Mouse (Mus musculus) heart, embryonic 14.5 days (tissue): ENCODE data around the gene Hrg. TPM values are rescaled to one million over a fixed set of nuclear protein-coding genes. Genes with fewer than 3 reads are reported as not detected.

ENCODE experiments used
- ATAC-seq: fragments of 200-750 bp; cut with Nextera tagmentation; 2 replicates; pipeline ENCODE4 v1.8.0; 2017; ENCODE audit warnings: low read depth, moderate TSS enrichment; ENCODE audit not compliant: insufficient number of reproducible peaks, insufficient read depth, low FRiP score
- H3K27ac ChIP-seq, 2 experiments: fragments of 200-500 bp in 1 of 2; fragments of 300-500 bp in 1 of 2; sonication (generic) in 1 of 2; replicated peaks in 1 of 2; 2 replicates each; pipeline ENCODE4 v1.5.1; 2012 to 2014; ENCODE audit warnings: low read depth in 2 of 2, low read length in 2 of 2, control low read depth in 1 of 2, mild to moderate bottlenecking in 1 of 2, mixed read lengths in 1 of 2; ENCODE audit not compliant: control insufficient read depth in 1 of 2, insufficient read depth in 1 of 2
- H3K27me3 ChIP-seq: fragments of 300-500 bp; sonication (generic); 2 replicates; pipeline ENCODE4 v1.6.1; 2014; ENCODE audit warnings: mild to moderate bottlenecking, low read length, control low read depth; ENCODE audit not compliant: control insufficient read depth, insufficient read depth
- H3K36me3 ChIP-seq: fragments of 300-500 bp; sonication (generic); 2 replicates; pipeline ENCODE4 v1.6.1; 2014; ENCODE audit warnings: mild to moderate bottlenecking, control low read depth, low read length, mixed read lengths; ENCODE audit not compliant: control insufficient read depth, insufficient read depth
- H3K4me1 ChIP-seq, 2 experiments: fragments of 200-500 bp in 1 of 2; fragments of 300-500 bp in 1 of 2; sonication (generic) in 1 of 2; 2 replicates each; pipeline ENCODE4 v1.6.1; 2012 to 2014; ENCODE audit warnings: low read length in 2 of 2, control low read depth in 1 of 2, mixed read lengths in 1 of 2; ENCODE audit not compliant: control insufficient read depth in 2 of 2, insufficient read depth in 2 of 2
- H3K4me2 ChIP-seq: fragments of 300-500 bp; sonication (generic); 2 replicates; pipeline ENCODE4 v1.6.1; 2014; ENCODE audit warnings: mild to moderate bottlenecking, low read length
- H3K4me3 ChIP-seq, 2 experiments: fragments of 200-500 bp in 1 of 2; fragments of 300-500 bp in 1 of 2; sonication (generic) in 1 of 2; 2 replicates each; pipeline ENCODE4 v1.5.1; 2012 to 2014; ENCODE audit warnings: low read length in 2 of 2, mild to moderate bottlenecking in 2 of 2, control low read depth in 1 of 2, low read depth in 1 of 2, moderate library complexity in 1 of 2; ENCODE audit not compliant: control insufficient read depth in 1 of 2, insufficient read depth in 1 of 2
- H3K9ac ChIP-seq: fragments of 300-500 bp; sonication (generic); 2 replicates; pipeline ENCODE4 v1.6.1; 2014; ENCODE audit warnings: mild to moderate bottlenecking, low read length
- H3K9me3 ChIP-seq: fragments of 300-500 bp; sonication (generic); 2 replicates; pipeline ENCODE4 v1.6.1; 2016; ENCODE audit warnings: low read length, control low read depth; ENCODE audit not compliant: control insufficient read depth
- WGBS: fragments of 180-500 bp; shearing (Covaris S2); extraction: QIAGEN DNeasy Blood & Tissue Kit; methylation state at CpG from one replicate; pipeline ENCODE4 v1.1.7; 2014; 5-methylcytosine and 5-hydroxymethylcytosine counted together
- polyA plus RNA-seq: library from polyadenylated mRNA; unstranded; fragments of >200 nt; fragmentation: Nextera tagmentation; extraction: Ambion mirVana; gene quantifications from 2 replicates; pipeline ENCODE4 v1.2.1, GENCODE M21; 2014

The Hrg gene
- not detected in 2 replicates for polyA plus RNA-seq

GRCm38 (mm10) chr16:22950840-22951395, at the start of gene Hrg:
Gene Hrg, plus strand, starts transcription at chr16:22951072.
- 92% methylated on average over 6 of the region's 6 CpGs for WGBS
- Histone ChIP-seq H3K36me3 (no peaks in the 10 kb centered on the region), H3K4me1 (no peaks in the 10 kb centered on the region)

GRCm38 (mm10) chr16:22901326-22901725, 49.5 kb upstream of the Hrg start:
- no peak overlapping the region for H3K4me3 ChIP-seq
- H3K9me3 ChIP-seq, result no peaks in the 10 kb centered on the region
- H3K4me2 ChIP-seq, result no peak overlapping the region
- H3K4me1 ChIP-seq, result no peaks in the 10 kb centered on the region
- no peaks in the 10 kb centered on the region for H3K36me3 ChIP-seq
- no peak for ATAC-seq
- no peak overlapping the region for H3K9ac ChIP-seq
- WGBS, result 75% methylated on average over 3 of the region's 3 CpGs
- no peaks in the 10 kb centered on the region for H3K27me3 ChIP-seq
- no peak overlapping the region for H3K27ac ChIP-seq

More at GRCm38 (mm10) chr16:22950840-22951395, at the start of gene Hrg:
- Histone ChIP-seq H3K4me2 (no peak within 1 kb of the TSS), H3K27me3 (no peaks in the 10 kb centered on the region), H3K9ac (no peak within 1 kb of the TSS), H3K9me3 (no peaks in the 10 kb centered on the region), H3K4me3 (no peak within 1 kb of the TSS), H3K27ac (no peak within 1 kb of the TSS)
- ATAC-seq, result no peak

- no peak for ATAC-seq
- no peak overlapping the region for H3K9ac ChIP-seq
- H3K9me3 ChIP-seq, result no peaks in the 10 kb centered on the region
- no peak overlapping the region for H3K4me2 ChIP-seq
- H3K36me3 ChIP-seq, result no peaks in the 10 kb centered on the region
- H3K27ac ChIP-seq, result no peak overlapping the region
- no peaks in the 10 kb centered on the region for H3K27me3 ChIP-seq
- 84% methylated on average over 6 of the region's 6 CpGs for WGBS
- H3K4me3 ChIP-seq, result no peak overlapping the region
- H3K4me1 ChIP-seq, result peaks cover 0 to 2% of the 10 kb centered on the region in 2 experiments; a peak in 1 of 4 replicates
These were observed 41.6 kb upstream of the Hrg start for GRCm38 (mm10) chr16:22909290-22909689.

- Histone ChIP-seq H3K36me3 (no peaks in the 10 kb centered on the region), H3K27ac (no peak overlapping the region), H3K9ac (no peak overlapping the region), H3K9me3 (no peaks in the 10 kb centered on the region), H3K4me2 (no peak overlapping the region), H3K27me3 (no peaks in the 10 kb centered on the region), H3K4me3 (no peak overlapping the region), H3K4me1 (peaks cover 0 to 2% of the 10 kb centered on the region in 2 experiments; a peak in 1 of 4 replicates)
- no peak for ATAC-seq
- WGBS, result 75% methylated on average over 3 of the region's 3 CpGs
These were observed 38.9 kb upstream of the Hrg start for GRCm38 (mm10) chr16:22911986-22912385.

GRCm38 (mm10) chr16:22912886-22913285, 38.0 kb upstream of the Hrg start:
- H3K4me3 ChIP-seq, result no peak overlapping the region
- no peak overlapping the region for H3K4me2 ChIP-seq
- peaks cover 0 to 2% of the 10 kb centered on the region in 2 experiments; a peak in 1 of 4 replicates for H3K4me1 ChIP-seq
- ATAC-seq, result no peak
- no peak overlapping the region for H3K27ac ChIP-seq
- H3K9ac ChIP-seq, result no peak overlapping the region
- no peaks in the 10 kb centered on the region for H3K9me3 ChIP-seq
- no peaks in the 10 kb centered on the region for H3K27me3 ChIP-seq
- no peaks in the 10 kb centered on the region for H3K36me3 ChIP-seq
- WGBS, result 57% methylated on average over 6 of the region's 6 CpGs

GRCm38 (mm10) chr16:22914276-22914675, 36.6 kb upstream of the Hrg start:
- Histone ChIP-seq H3K9me3 (no peaks in the 10 kb centered on the region), H3K27me3 (no peaks in the 10 kb centered on the region)

GRCm38 (mm10) chr16:22918034-22918433, 32.8 kb upstream of the Hrg start, which contains the start of gene Fetub:
Gene Fetub, plus strand, starts transcription at chr16:22918334.
- no peaks in the 10 kb centered on the region for H3K27me3 ChIP-seq
- no peak for ATAC-seq
- WGBS, result 84% methylated on average over 5 of the region's 5 CpGs
- no peaks in the 10 kb centered on the region for H3K36me3 ChIP-seq
- H3K4me1 ChIP-seq, result no peaks in the 10 kb centered on the region
- H3K9me3 ChIP-seq, result no peaks in the 10 kb centered on the region
- H3K4me3 ChIP-seq, result no peak within 1 kb of the TSS
- H3K4me2 ChIP-seq, result no peak within 1 kb of the TSS
- no peak within 1 kb of the TSS for H3K9ac ChIP-seq
- no peak within 1 kb of the TSS for H3K27ac ChIP-seq

More at GRCm38 (mm10) chr16:22914276-22914675, 36.6 kb upstream of the Hrg start:
- H3K4me1 ChIP-seq, result peaks cover 0 to 2% of the 10 kb centered on the region in 2 experiments; a peak in 1 of 4 replicates
- no peaks in the 10 kb centered on the region for H3K36me3 ChIP-seq
- H3K9ac ChIP-seq, result no peak overlapping the region
- no peak overlapping the region for H3K4me3 ChIP-seq
- H3K27ac ChIP-seq, result no peak overlapping the region
- H3K4me2 ChIP-seq, result no peak overlapping the region
- no peak for ATAC-seq
